8 mouse cellular contexts compared by ENCODE assay signal in the genomic region with DNA sequence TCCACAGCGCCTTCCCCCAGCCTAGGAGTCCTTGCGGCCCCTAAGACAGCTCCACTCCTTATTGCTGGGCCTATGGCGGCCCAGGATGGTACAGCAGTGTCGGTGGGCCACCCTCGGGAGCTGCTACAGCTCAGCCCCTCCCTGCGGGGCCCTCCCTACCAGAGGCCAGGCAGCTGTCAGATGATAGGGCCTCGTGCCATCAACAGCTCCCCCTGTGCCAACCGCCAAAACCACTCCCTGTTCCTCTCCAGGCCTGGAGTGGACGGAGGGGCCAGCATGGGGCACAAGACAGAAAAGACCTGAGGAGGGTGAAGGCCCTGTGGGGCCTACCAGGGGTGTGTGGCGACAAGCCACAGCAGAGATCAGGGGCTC.
A peak's percentile ranks its signal among the peaks of the same experiment; 100 is the strongest.
DNase-seq lines count a peak whose midpoint lies in the region; ATAC-seq and TF ChIP-seq lines count a peak whose summit lies in the region.

No protein-coding gene starts in this region.

- H3K9me3 ChIP-seq in hindbrain, embryonic 10.5 days: no peaks in the 10 kb centered on the region
- no peaks in the 10 kb centered on the region for H3K9me3 ChIP-seq in hindbrain, embryonic 11.5 days (ENCODE audit: control insufficient read depth, low read length)
- H3K9me3 ChIP-seq in kidney, embryonic 16.5 days (ENCODE audit: low read length): no peaks in the 10 kb centered on the region
- H3K9me3 ChIP-seq in neural tube, embryonic 15.5 days (replicated peaks): no peaks in the 10 kb centered on the region
- no peaks in the 10 kb centered on the region for H3K9me3 ChIP-seq in hindbrain, postnatal 0 days (ENCODE audit: low read length)

- 75% methylated on average over 10 of the region's 10 CpGs for WGBS in hindbrain, embryonic 10.5 days
- 77% methylated on average over 10 of the region's 10 CpGs for WGBS in hindbrain, embryonic 11.5 days
- WGBS in kidney, embryonic 16.5 days: 43% methylated on average over 10 of the region's 10 CpGs
- WGBS in neural tube, embryonic 15.5 days: 69% methylated on average over 10 of the region's 10 CpGs
- WGBS in hindbrain, postnatal 0 days: 57% methylated on average over 10 of the region's 10 CpGs

- no peak for DNase-seq in hindbrain, embryonic 10.5 days (ENCODE audit: low spot score)
- DNase-seq in hindbrain, embryonic 11.5 days (ENCODE audit: low spot score): no peak
- peak; percentile 57 for DNase-seq in gastrocnemius, postnatal 10 days
- peak; percentile 78 for DNase-seq in lung, postnatal 36 days
- no peak for DNase-seq in hindbrain, postnatal 0 days (ENCODE audit: low spot score)
- DNase-seq in layer of hippocampus, adult 9-11 months: no peak

- no peaks in the 10 kb centered on the region; the same call in 1 of the 2 replicates for H3K36me3 ChIP-seq in hindbrain, embryonic 10.5 days
- H3K36me3 ChIP-seq in hindbrain, embryonic 11.5 days (ENCODE audit: control insufficient read depth, insufficient read depth, low read length): no peaks in the 10 kb centered on the region
- H3K36me3 ChIP-seq in kidney, embryonic 16.5 days (ENCODE audit: insufficient read depth, low read length): peaks cover 4% of the 10 kb centered on the region
- H3K36me3 ChIP-seq in neural tube, embryonic 15.5 days: no peaks in the 10 kb centered on the region
- no peaks in the 10 kb centered on the region for H3K36me3 ChIP-seq in hindbrain, postnatal 0 days (ENCODE audit: insufficient read depth, low read length)

- no peak overlapping the region for H3K4me2 ChIP-seq in hindbrain, embryonic 11.5 days (replicated peaks; ENCODE audit: low read depth, low read length)
- no peak overlapping the region for H3K4me2 ChIP-seq in kidney, embryonic 16.5 days (replicated peaks; ENCODE audit: low read depth, low read length)
- H3K4me2 ChIP-seq in neural tube, embryonic 15.5 days: no peak overlapping the region
- H3K4me2 ChIP-seq in hindbrain, postnatal 0 days (ENCODE audit: low read depth, low read length): no peak overlapping the region

- H3K9ac ChIP-seq in hindbrain, embryonic 11.5 days (ENCODE audit: low read depth, low read length): no peak overlapping the region
- 0 out of 2 replicates have a peak overlapping the region, but pooled peaks have one; percentile 27 for H3K9ac ChIP-seq in kidney, embryonic 16.5 days (replicated peaks; ENCODE audit: low read length)
- no peak overlapping the region for H3K9ac ChIP-seq in neural tube, embryonic 15.5 days (replicated peaks)
- H3K9ac ChIP-seq in hindbrain, postnatal 0 days (replicated peaks; ENCODE audit: low read length): no peak overlapping the region

- H3K27me3 ChIP-seq in hindbrain, embryonic 10.5 days (ENCODE audit: insufficient read depth, poor library complexity, severe bottlenecking): no peaks in the 10 kb centered on the region
- no peaks in the 10 kb centered on the region for H3K27me3 ChIP-seq in hindbrain, embryonic 11.5 days (ENCODE audit: control insufficient read depth, insufficient read depth, low read length)
- no peaks in the 10 kb centered on the region for H3K27me3 ChIP-seq in kidney, embryonic 16.5 days (ENCODE audit: insufficient read depth, low read length)
- no peaks in the 10 kb centered on the region for H3K27me3 ChIP-seq in neural tube, embryonic 15.5 days (replicated peaks)
- no peaks in the 10 kb centered on the region for H3K27me3 ChIP-seq in hindbrain, postnatal 0 days (ENCODE audit: insufficient read depth, low read length)

- no peak overlapping the region for H3K4me3 ChIP-seq in hindbrain, embryonic 10.5 days
- no peak overlapping the region for H3K4me3 ChIP-seq in hindbrain, embryonic 11.5 days (ENCODE audit: low read depth, low read length)
- no peak overlapping the region for H3K4me3 ChIP-seq in kidney, embryonic 16.5 days (ENCODE audit: low read length)
- no peak overlapping the region for H3K4me3 ChIP-seq in neural tube, embryonic 15.5 days (replicated peaks)
- no peak overlapping the region for H3K4me3 ChIP-seq in hindbrain, postnatal 0 days (ENCODE audit: low read length)

- no peak for ATAC-seq in hindbrain, embryonic 11.5 days (ENCODE audit: low FRiP score)
- ATAC-seq in kidney, embryonic 16.5 days (ENCODE audit: low FRiP score, low TSS enrichment): no peak
- no peak for ATAC-seq in neural tube, embryonic 15.5 days (ENCODE audit: low FRiP score)
- no peak for ATAC-seq in hindbrain, postnatal 0 days

- peaks cover 47% of the 10 kb centered on the region for H3K4me1 ChIP-seq in hindbrain, embryonic 10.5 days (replicated peaks)
- peaks cover 4% of the 10 kb centered on the region; the same call in 1 of the 2 replicates for H3K4me1 ChIP-seq in hindbrain, embryonic 11.5 days (replicated peaks; ENCODE audit: control insufficient read depth, insufficient read depth, low read length)
- H3K4me1 ChIP-seq in kidney, embryonic 16.5 days (ENCODE audit: insufficient read depth, low read length): peaks cover 42% of the 10 kb centered on the region
- H3K4me1 ChIP-seq in neural tube, embryonic 15.5 days: peaks cover 28% of the 10 kb centered on the region
- H3K4me1 ChIP-seq in hindbrain, postnatal 0 days (ENCODE audit: insufficient read depth, low read length): no peaks in the 10 kb centered on the region

- no peak for TF ChIP-seq CTCF in hindbrain, postnatal 0 days (IDR thresholded peaks at IDR 0.05; ENCODE audit: low read depth)

- H3K27ac ChIP-seq in hindbrain, embryonic 10.5 days: peak overlapping the region; percentile 54
- H3K27ac ChIP-seq in hindbrain, embryonic 11.5 days (ENCODE audit: low read depth, low read length): no peak overlapping the region
- H3K27ac ChIP-seq in kidney, embryonic 16.5 days (ENCODE audit: low read length): peak overlapping the region; percentile 84
- H3K27ac ChIP-seq in neural tube, embryonic 15.5 days (replicated peaks): no peak overlapping the region
- H3K27ac ChIP-seq in hindbrain, postnatal 0 days: no peak overlapping the region

Comparison
In these comparisons a context has a peak if more than half of its experiments do, and no peak if none do; other contexts are left out.
1. H3K27ac ChIP-seq: peak in hindbrain, embryonic 10.5 days (single experiment) and kidney, embryonic 16.5 days (single experiment); none in hindbrain, embryonic 11.5 days (single experiment), neural tube, embryonic 15.5 days (single experiment) and hindbrain, postnatal 0 days (single experiment).
2. DNase-seq: peak in gastrocnemius, postnatal 10 days (single experiment) and lung, postnatal 36 days (single experiment); none in hindbrain, embryonic 10.5 days (single experiment), hindbrain, embryonic 11.5 days (single experiment), hindbrain, postnatal 0 days (single experiment) and layer of hippocampus, adult 9-11 months (single experiment).